Comparison of ENCODE assay signal across 8 mouse cellular contexts in the genomic region with DNA sequence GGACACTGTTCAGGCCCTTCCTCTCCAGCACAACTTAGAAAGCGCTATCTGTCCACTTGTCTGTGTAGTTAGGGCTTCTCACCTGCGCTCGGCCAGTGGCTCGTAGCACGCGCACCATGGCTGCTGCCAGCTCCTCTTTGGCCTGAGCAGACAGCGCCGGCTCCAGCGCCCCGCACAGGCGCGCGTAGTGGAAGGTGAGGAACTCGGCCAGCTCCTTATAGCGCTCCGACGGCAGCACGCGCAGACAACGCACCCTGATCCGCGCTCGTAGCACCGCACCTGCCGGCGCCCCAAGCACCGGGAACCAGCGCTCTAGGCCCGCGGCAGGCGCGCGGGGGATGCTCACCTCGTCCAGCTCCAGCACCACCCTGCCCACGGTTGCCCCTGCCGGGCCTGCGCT. TPM values are rescaled to one million over a fixed set of nuclear protein-coding genes. Genes with fewer than 3 reads are reported as not detected.
A peak's percentile ranks its signal among the peaks of the same experiment; 100 is the strongest.
DNase-seq lines count a peak whose midpoint lies in the region; ATAC-seq lines count a peak whose summit lies in the region.

No protein-coding gene starts in this region.

- H3K4me3 ChIP-seq in heart, embryonic 10.5 days = peak overlapping the region; percentile 55
- H3K4me3 ChIP-seq in hindbrain, embryonic 14.5 days (replicated peaks; ENCODE audit: low read length) = peak overlapping the region; percentile 5
- peak overlapping the region; percentile 20 for H3K4me3 ChIP-seq in midbrain, embryonic 12.5 days

- no peak for ATAC-seq in hindbrain, embryonic 14.5 days (ENCODE audit: low FRiP score)
- ATAC-seq in midbrain, embryonic 12.5 days (ENCODE audit: low FRiP score, low read depth) = no peak

- 3% methylated on average over 37 of the region's 37 CpGs for WGBS in heart, embryonic 10.5 days
- 6% methylated on average over 36 of the region's 37 CpGs for WGBS in hindbrain, embryonic 14.5 days
- WGBS in midbrain, embryonic 12.5 days = 10% methylated on average over 37 of the region's 37 CpGs

- DNase-seq in heart, embryonic 10.5 days (ENCODE audit: low spot score) = no peak
- DNase-seq in heart, adult 8-10 months (ENCODE audit: low spot score) = no peak
- DNase-seq in ZHBTc4 (ENCODE audit: low read depth, low spot score) = peak; percentile 74
- no peak for DNase-seq in hindbrain, embryonic 14.5 days (ENCODE audit: low spot score)
- DNase-seq in frontal cortex, adult 2 months (ENCODE audit: extremely low spot score in 1 of 2, low spot score in 1 of 2) = no peak
- DNase-seq in gastrocnemius, postnatal 14 days = no peak
- no peak for DNase-seq in layer of hippocampus, adult 8-10 months (ENCODE audit: low spot score in 2 of 2)

- H3K36me3 ChIP-seq in heart, embryonic 10.5 days = no peaks in the 10 kb centered on the region
- H3K36me3 ChIP-seq in hindbrain, embryonic 14.5 days (replicated peaks; ENCODE audit: control insufficient read depth, insufficient read depth) = no peaks in the 10 kb centered on the region
- H3K36me3 ChIP-seq in midbrain, embryonic 12.5 days = no peaks in the 10 kb centered on the region

- intact Hi-C loops in gastrocnemius, postnatal 14 days (cut with DNase I; ENCODE audit: low total_unique reads) = loop anchor here (10.0 kb wide), 1 partner anchor 89 kb away; no protein-coding TSS in a partner anchor

- no peak overlapping the region for H3K9ac ChIP-seq in hindbrain, embryonic 14.5 days
- H3K9ac ChIP-seq in midbrain, embryonic 12.5 days (replicated peaks) = no peak overlapping the region

- H3K4me2 ChIP-seq in hindbrain, embryonic 14.5 days (replicated peaks) = peak overlapping the region; percentile 34
- H3K4me2 ChIP-seq in midbrain, embryonic 12.5 days (replicated peaks) = no peak overlapping the region; the same call in 1 of the 2 replicates

- peaks cover 95% of the 10 kb centered on the region for H3K27me3 ChIP-seq in heart, embryonic 10.5 days (ENCODE audit: insufficient read depth, poor library complexity, severe bottlenecking)
- H3K27me3 ChIP-seq in hindbrain, embryonic 14.5 days (ENCODE audit: control insufficient read depth, insufficient read depth, low read length) = peaks cover 82% of the 10 kb centered on the region
- H3K27me3 ChIP-seq in midbrain, embryonic 12.5 days = peaks cover 84% of the 10 kb centered on the region

- H3K9me3 ChIP-seq in heart, embryonic 10.5 days = no peaks in the 10 kb centered on the region
- H3K9me3 ChIP-seq in hindbrain, embryonic 14.5 days (ENCODE audit: control insufficient read depth, low read length) = no peaks in the 10 kb centered on the region
- no peaks in the 10 kb centered on the region for H3K9me3 ChIP-seq in midbrain, embryonic 12.5 days

- peak overlapping the region; percentile 36; the same call in 1 of the 2 replicates for H3K27ac ChIP-seq in heart, embryonic 10.5 days
- H3K27ac ChIP-seq in hindbrain, embryonic 14.5 days = no peak overlapping the region
- H3K27ac ChIP-seq in midbrain, embryonic 12.5 days (replicated peaks) = no peak overlapping the region

- H3K4me1 ChIP-seq in heart, embryonic 10.5 days = peaks cover 24% of the 10 kb centered on the region
- no peaks in the 10 kb centered on the region for H3K4me1 ChIP-seq in hindbrain, embryonic 14.5 days (replicated peaks; ENCODE audit: control insufficient read depth, insufficient read depth, low read length)
- H3K4me1 ChIP-seq in midbrain, embryonic 12.5 days = peaks cover 7% of the 10 kb centered on the region

RNA-seq across cellular contexts. Expression of a gene that starts 7.0 kb away (rescaled TPM):
- 17.9 and 21.8 TPM in 2 replicates for polyA plus RNA-seq in heart, embryonic 10.5 days (2016; fragmentation: Nextera tagmentation; extraction: Ambion mirVana)
- total RNA-seq in heart, adult 8-10 months (2022) = 10 to 100 TPM; 14.0 to 17.2 (median 15.4) TPM
- 45.9 and 47.5 TPM in 2 replicates for polyA plus RNA-seq in hindbrain, embryonic 14.5 days (2014; fragmentation: Nextera tagmentation; extraction: Ambion mirVana)
- 47.2 and 50.2 TPM in 2 replicates for polyA plus RNA-seq in midbrain, embryonic 12.5 days (2016; fragmentation: Nextera tagmentation; extraction: Ambion mirVana)
- 38.6 and 41.4 TPM in 2 replicates for polyA plus RNA-seq in frontal cortex, adult 2 months (2012; rRNA removed)
- total RNA-seq in gastrocnemius, postnatal 14 days (2021) = 10 to 100 TPM; 14.3 to 15.3 TPM
- 10 to 100 TPM; 44.5 to 52.9 (median 47.4) TPM for total RNA-seq in layer of hippocampus, adult 8-10 months (2022)

RNA-seq across cellular contexts. Expression of a gene that starts 7.1 kb away (rescaled TPM):
- polyA plus RNA-seq in heart, embryonic 10.5 days (2016; fragmentation: Nextera tagmentation; extraction: Ambion mirVana) = 1.2 and 2.3 TPM in 2 replicates
- 1 to 10 TPM in 1 of 4 experiments, under 1 TPM in 3; 0.33 to 1.2 (median 0.61) TPM for total RNA-seq in heart, adult 8-10 months (2022)
- 0.62 and 0.80 TPM in 2 replicates for polyA plus RNA-seq in hindbrain, embryonic 14.5 days (2014; fragmentation: Nextera tagmentation; extraction: Ambion mirVana)
- 0.59 and 1.1 TPM in 2 replicates for polyA plus RNA-seq in midbrain, embryonic 12.5 days (2016; fragmentation: Nextera tagmentation; extraction: Ambion mirVana)
- 2.8 and 5.4 TPM in 2 replicates for polyA plus RNA-seq in frontal cortex, adult 2 months (2012; rRNA removed)
- under 1 TPM in 1 of 2 experiments, not detected in 1; 0.14 TPM for total RNA-seq in gastrocnemius, postnatal 14 days (2021)
- 10 to 100 TPM in 2 of 4 experiments, 1 to 10 TPM in 2; 3.8 to 16.9 (median 8.9) TPM for total RNA-seq in layer of hippocampus, adult 8-10 months (2022)

RNA-seq across cellular contexts. Expression of a gene that starts 27.7 kb away (rescaled TPM):
- polyA plus RNA-seq in heart, embryonic 10.5 days (2016; fragmentation: Nextera tagmentation; extraction: Ambion mirVana) = 0.09 and 0.40 TPM in 2 replicates
- not detected for total RNA-seq in heart, adult 8-10 months (2022)
- not detected in 2 replicates for polyA plus RNA-seq in hindbrain, embryonic 14.5 days (2014; fragmentation: Nextera tagmentation; extraction: Ambion mirVana)
- polyA plus RNA-seq in midbrain, embryonic 12.5 days (2016; fragmentation: Nextera tagmentation; extraction: Ambion mirVana) = not detected in 2 replicates
- polyA plus RNA-seq in frontal cortex, adult 2 months (2012; rRNA removed) = not detected in 2 replicates
- total RNA-seq in gastrocnemius, postnatal 14 days (2021) = not detected
- not detected for total RNA-seq in layer of hippocampus, adult 8-10 months (2022)

RNA-seq across cellular contexts. Expression of a gene that starts 45.9 kb away (rescaled TPM):
- 84.7 and 88.6 TPM in 2 replicates for polyA plus RNA-seq in heart, embryonic 10.5 days (2016; fragmentation: Nextera tagmentation; extraction: Ambion mirVana)
- total RNA-seq in heart, adult 8-10 months (2022) = 10 to 100 TPM; 41.4 to 55.8 (median 46.3) TPM
- 111 and 121 TPM in 2 replicates for polyA plus RNA-seq in hindbrain, embryonic 14.5 days (2014; fragmentation: Nextera tagmentation; extraction: Ambion mirVana)
- polyA plus RNA-seq in midbrain, embryonic 12.5 days (2016; fragmentation: Nextera tagmentation; extraction: Ambion mirVana) = 131 and 133 TPM in 2 replicates
- polyA plus RNA-seq in frontal cortex, adult 2 months (2012; rRNA removed) = 347 and 400 TPM in 2 replicates
- total RNA-seq in gastrocnemius, postnatal 14 days (2021) = 10 to 100 TPM; 20.8 to 28.0 TPM
- total RNA-seq in layer of hippocampus, adult 8-10 months (2022) = 100 to 1,000 TPM; 160 to 279 (median 221) TPM

RNA-seq across cellular contexts. Expression of a gene that starts 56.3 kb away (rescaled TPM):
- polyA plus RNA-seq in heart, embryonic 10.5 days (2016; fragmentation: Nextera tagmentation; extraction: Ambion mirVana) = 0.37 TPM in 1 of 2 replicates, not detected in the other
- total RNA-seq in heart, adult 8-10 months (2022) = under 1 TPM in 1 of 4 experiments, not detected in 3; 0.23 TPM
- 0.99 and 1.2 TPM in 2 replicates for polyA plus RNA-seq in hindbrain, embryonic 14.5 days (2014; fragmentation: Nextera tagmentation; extraction: Ambion mirVana)
- 0.48 and 0.56 TPM in 2 replicates for polyA plus RNA-seq in midbrain, embryonic 12.5 days (2016; fragmentation: Nextera tagmentation; extraction: Ambion mirVana)
- polyA plus RNA-seq in frontal cortex, adult 2 months (2012; rRNA removed) = not detected in 2 replicates
- under 1 TPM in 1 of 2 experiments, not detected in 1; 0.82 TPM for total RNA-seq in gastrocnemius, postnatal 14 days (2021)
- total RNA-seq in layer of hippocampus, adult 8-10 months (2022) = not detected

Comparison
In these comparisons a context has a peak if more than half of its experiments do, and no peak if none do; other contexts are left out.
1. H3K4me3 ChIP-seq: peak in every context shown above with its lines; median percentile 55 in heart, embryonic 10.5 days; 20 in midbrain, embryonic 12.5 days; 5 in hindbrain, embryonic 14.5 days.